Mouse (Mus musculus) fibroblast of lung, adult 2 months (primary cell): ENCODE measurements around the gene Mnat1.
A peak's percentile ranks its signal among the peaks of the same experiment; 100 is the strongest.
"Not testable (repeated sequence)": the region's sequence is repeated elsewhere in the genome, so short reads cannot be mapped to it uniquely, and the experiment has no call there.

Experiments
- DNase-seq: peaks from one replicate; pipeline ENCODE4 v3.0.0-alpha.2; 2011; ENCODE audit warnings: low read depth

Mnat1 gene

GRCm38 (mm10) chr12:73147236-73147635 lies 23.7 kb downstream of the Mnat1 start:
- DNase-seq: peak; percentile 99

DNA sequence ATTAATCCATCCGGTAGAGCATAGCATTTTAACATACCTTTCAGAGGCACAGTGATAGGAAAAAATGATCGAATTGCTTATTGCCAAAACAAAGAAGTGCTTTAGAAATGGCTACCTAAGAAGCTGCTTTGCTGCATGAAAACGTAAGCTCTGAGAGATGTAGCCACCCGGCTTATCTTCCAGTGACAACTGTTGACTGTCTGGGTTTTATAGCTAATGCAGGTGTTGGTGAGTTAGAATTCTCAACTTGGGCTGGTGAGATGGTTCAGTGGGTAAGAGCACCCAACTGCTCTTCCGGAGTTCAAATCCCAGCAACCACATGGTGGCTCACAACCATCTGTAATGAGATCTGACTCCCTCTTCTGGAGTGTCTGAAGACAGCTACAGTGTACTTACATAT lies 27.5 kb downstream of the Mnat1 start:
- not testable (repeated sequence) for DNase-seq

DNA sequence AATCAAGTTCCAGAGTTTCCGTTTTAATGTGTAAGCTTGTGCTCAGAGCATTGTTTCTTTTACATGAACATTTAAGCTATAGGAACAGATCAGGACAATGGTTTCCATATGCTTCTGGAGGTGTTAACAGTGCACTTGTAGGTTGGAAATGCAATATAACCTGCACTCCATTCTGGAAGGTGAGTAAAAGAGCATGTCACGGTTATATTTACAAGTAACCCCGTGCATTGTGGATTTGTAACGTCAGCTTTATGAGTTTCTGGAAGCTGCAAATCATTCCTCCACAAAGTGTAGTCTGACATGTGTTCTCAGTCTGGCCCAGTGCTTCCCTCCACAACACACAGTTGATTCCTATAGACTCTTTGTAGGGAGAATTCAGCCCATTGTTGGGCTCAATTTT lies 30.6 kb downstream of the Mnat1 start:
- DNase-seq: no peak

DNA sequence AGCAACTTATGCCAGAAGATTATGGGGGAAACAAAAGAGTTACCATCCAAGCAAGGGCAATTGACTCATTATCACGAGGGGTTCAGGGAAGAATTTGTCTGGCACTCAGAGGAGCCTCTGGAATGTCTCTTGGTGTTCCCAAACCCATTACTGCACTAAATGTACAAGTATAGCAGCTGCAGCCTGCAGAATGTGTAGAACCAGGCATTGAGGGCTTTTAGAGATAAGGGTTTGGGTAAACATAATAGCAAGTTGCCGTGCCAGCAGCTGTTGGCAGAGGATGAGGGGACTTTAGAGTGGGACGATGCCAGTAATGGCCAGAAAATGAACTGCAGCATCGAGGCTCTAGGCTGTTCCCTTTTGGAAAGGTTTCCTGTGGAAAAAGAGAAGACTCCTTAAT lies 36.8 kb downstream of the Mnat1 start:
- DNase-seq: peak; percentile 19

- DNase-seq: no peak
These were observed 39.1 kb downstream of the Mnat1 start for GRCm38 (mm10) chr12:73162408-73163181.

DNA sequence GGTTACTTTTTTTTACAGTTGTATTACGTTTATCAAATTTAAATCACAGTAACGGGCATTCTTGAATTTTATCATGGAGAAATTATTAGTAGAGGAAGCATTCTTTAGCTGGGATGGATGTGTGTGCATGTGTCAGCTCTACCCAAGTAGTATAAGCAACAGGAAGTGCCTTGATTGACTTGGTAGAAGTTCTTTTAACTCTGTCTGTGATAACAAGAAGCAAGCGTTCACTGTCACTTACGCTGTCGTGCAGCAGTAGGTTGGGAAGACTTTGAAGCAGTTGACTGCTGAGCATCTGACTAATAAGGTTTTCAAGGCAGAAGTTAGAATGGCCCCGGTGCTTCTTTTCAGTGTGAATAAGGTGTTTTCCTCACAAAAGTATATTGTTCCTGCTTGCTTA lies 47.3 kb downstream of the Mnat1 start:
- no peak for DNase-seq

DNA sequence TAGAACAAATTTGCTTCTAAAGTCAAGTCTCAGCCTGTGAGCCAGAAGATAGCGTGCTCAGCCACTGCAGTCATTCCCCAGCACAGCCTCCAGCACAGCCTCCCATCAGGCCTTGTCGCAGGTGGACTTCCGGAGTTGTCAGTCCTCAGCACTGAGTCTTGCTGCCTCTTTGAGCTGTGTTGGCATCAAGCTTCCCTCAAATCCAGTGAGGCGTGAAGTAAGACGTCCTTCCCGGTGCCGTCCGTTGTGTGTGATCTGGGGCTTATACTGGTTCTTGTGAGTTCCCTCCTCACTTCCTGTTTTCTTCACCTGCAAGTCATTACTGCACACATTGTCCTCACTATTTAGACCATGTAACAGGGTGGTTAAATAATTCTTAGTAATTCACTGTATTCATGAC lies 60.4 kb downstream of the Mnat1 start:
- no peak for DNase-seq

DNA sequence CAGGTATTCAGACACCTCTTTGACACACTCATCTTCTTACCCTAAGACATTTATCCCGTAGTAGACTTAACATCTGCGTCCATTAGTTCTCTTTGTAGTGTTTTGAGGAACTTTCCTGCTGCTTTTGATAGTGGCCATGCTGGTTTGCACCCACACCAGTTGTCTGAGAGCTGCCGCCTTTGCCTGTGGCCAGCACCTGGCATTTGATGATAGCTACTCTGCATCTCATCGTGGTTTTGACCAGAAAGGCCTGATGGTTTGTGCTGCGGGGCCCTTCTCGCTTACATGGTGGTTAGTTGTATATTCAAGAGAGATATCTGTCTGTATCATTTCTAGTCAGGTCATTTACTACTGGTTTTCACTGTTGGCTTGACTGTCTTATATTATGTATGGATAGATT lies 73.8 kb downstream of the Mnat1 start:
- DNase-seq: no peak

DNA sequence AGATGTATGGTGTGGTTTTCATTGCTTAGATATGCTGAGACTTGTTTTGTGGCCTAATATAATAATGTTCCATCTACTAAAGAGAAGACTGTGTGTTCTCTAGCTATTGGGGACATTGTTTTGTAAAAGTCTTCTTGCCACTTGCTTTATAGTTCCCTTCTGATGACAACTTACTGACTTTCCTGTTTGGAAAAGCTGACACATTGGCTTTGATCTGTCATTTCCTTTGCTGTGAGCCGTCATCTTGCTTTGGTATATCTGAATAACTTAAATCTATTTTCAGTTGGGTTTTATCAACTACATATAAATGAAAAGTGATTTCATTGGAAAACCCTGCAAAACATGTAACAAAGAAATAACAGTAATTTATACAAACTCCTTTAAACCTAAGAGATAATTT lies 74.9 kb downstream of the Mnat1 start:
- no peak for DNase-seq

GRCm38 (mm10) chr12:73199375-73199774 lies 75.9 kb downstream of the Mnat1 start:
- peak; percentile 40 for DNase-seq

GRCm38 (mm10) chr12:73201587-73201986 lies 78.1 kb downstream of the Mnat1 start:
- DNase-seq: peak; percentile 71

DNA sequence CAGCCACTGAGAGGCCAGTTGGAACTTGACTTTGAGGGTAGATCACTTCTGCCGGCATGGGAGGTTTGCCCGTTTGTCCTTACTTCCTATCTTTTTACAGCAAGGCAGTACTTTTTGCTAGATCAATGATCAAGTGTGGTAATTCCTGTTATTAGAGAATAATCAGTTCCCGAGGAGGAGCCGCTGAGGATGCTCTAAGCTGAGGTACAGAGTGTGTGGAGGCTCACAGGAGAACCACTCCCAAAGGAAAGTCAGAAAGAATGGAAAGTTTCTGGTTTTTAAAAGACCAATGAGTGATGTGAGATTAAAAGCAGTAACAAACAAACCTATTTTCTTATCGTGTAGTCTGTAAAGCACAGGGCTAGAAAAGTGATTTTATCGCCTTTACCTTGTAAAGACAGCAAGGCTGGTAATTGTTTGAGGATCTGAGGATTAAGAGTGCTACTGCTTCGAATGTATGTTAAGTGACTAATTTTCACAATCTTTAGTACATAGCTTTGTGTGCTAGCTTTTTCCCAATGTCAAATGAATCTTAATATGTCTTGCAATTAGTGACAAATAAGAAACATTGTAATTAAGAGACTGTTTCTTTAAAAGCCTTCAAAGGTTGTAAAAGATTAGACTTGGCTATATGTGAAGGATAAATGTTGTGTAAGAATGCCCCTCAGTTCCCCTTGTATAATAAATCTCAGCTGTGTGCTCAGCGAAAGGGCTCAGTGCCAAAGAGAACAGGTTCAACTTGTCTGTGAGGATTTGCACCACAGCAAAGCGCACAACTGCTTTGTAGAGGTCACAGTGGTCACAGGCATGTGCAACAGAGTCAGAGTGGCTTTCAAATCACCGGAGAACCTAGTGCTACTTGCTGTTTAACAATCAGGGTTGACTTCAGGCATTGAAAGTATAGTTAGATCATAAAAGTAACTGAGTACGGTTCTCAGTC lies 82.5 kb downstream of the Mnat1 start:
- no peak for DNase-seq

GRCm38 (mm10) chr12:73207008-73207407 lies 83.5 kb downstream of the Mnat1 start:
- DNase-seq: no peak

- no peak for DNase-seq
These were observed 83.9 kb downstream of the Mnat1 start for GRCm38 (mm10) chr12:73207461-73207860.

DNA sequence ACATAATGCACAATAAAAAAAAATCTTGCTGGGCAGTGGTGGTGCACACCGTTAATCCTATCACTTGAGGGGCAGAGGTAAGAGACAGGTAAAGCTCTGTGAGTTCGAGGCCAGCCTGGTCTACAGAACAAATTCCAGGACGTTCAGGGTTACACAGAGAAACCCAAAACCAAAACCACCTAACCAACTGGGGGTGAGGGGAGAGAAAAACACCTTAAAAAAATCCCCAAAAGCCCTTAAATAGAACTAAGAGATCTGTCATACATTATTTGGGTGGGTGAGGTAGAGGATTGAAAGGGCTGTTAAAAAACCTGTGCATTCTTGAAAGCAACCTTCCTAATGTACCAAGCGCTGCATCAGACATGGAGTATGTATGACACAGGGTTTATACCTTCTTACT lies 85.0 kb downstream of the Mnat1 start:
- no peak for DNase-seq

GRCm38 (mm10) chr12:73209117-73209516 lies 85.6 kb downstream of the Mnat1 start:
- DNase-seq: no peak

GRCm38 (mm10) chr12:73210454-73210853 lies 86.9 kb downstream of the Mnat1 start:
- no peak for DNase-seq

DNA sequence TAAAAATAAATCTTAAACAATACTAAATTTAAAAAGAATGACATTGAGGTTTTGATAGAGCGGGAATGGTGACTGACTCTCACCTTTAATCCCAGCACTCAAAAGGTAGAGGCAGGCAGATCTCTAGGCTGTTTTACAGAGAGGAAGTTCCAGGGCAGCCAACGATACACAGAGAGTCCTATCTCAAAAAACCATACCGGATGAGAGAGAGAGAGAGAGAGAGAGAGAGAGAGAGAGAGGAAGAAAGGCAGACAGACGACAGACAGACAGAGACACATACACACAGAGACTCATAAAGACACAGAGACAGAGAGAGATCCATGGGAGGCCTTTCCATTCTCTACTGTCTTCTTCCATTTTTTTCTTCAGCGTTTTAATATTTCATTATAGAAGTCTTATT lies 92.3 kb downstream of the Mnat1 start:
- DNase-seq: no peak

GRCm38 (mm10) chr12:73218632-73219031 lies 95.1 kb downstream of the Mnat1 start:
- no peak for DNase-seq

GRCm38 (mm10) chr12:73221235-73221634 lies 97.7 kb downstream of the Mnat1 start:
- DNase-seq: no peak

GRCm38 (mm10) chr12:73223872-73224271 lies 100.4 kb downstream of the Mnat1 start:
- no peak for DNase-seq

- DNase-seq: no peak
These were observed 104.9 kb downstream of the Mnat1 start for GRCm38 (mm10) chr12:73228427-73228826.

GRCm38 (mm10) chr12:73230196-73230595 lies 106.7 kb downstream of the Mnat1 start:
- DNase-seq: no peak
